Mouse (Mus musculus) ES-Bruce4 (cell line): ENCODE results near the gene Nmnat1.

Experiments
- CTCF ChIP-seq: IDR thresholded peaks from one replicate; pipeline ENCODE4 v1.8.1; 2011; ENCODE audit warnings: low read depth, low read length
- POLR2A ChIP-seq: IDR thresholded peaks from one replicate; pipeline ENCODE4 v1.8.1; 2011; ENCODE audit warnings: low read length; ENCODE audit not compliant: insufficient read depth

DNA sequence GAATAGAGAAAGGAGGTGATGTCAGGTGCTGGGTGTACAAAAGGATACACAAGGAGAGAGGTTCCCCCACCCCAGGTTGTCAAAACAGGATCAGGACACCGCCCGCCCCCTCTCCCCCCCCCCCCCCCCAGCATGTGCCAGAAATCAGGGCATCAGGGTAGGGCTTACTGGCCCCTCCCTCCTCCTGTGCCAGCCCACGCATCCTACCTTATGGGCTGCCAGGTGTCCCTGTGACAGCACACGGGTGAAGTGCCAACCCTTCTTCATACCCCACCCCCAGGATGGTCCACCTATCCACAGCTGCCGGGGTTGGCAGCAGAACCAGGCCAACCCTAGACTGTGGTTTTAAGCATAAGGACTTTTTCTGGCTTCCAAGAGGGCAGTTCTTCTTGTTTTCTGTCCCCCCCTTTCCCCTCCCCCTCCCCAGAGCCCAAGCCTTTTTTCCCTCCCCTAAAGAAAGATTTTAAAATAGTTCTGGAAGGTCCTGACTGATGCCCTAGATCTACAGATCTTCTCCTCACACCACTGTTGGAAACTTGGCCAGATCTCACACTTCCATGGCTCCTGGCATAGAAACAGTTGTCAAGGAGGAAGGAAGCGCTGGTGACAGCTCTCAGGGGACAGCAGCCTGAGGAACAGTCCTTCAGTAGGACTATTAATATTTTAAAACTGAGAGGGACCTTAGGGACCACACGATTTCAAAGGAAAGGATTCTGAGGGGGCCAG is 23.3 kb downstream of the Nmnat1 start:
- TF ChIP-seq CTCF (no peak), POLR2A (no peak)
